Mouse (Mus musculus) neutrophil, adult 5-6 weeks (primary cell): ENCODE data around the gene Ano2. TPM values are rescaled to one million over a fixed set of nuclear protein-coding genes. Genes with fewer than 3 reads are reported as not detected.

ENCODE experiments used
- ATAC-seq: fragments of 151-379, 151-347 bp; 2 replicates; pipeline ENCODE4 v1.8.0; 2017; ENCODE audit warnings: mild to moderate bottlenecking, moderate TSS enrichment; ENCODE audit not compliant: insufficient number of reproducible peaks, poor library complexity, low FRiP score, severe bottlenecking; ENCODE audit errors: extremely low read depth
- total RNA-seq: library from RNA; stranded (forward); fragments of 200-1000 nt; gene quantifications from 2 replicates; pipeline ENCODE4 v1.2.3, GENCODE M21; 2017

The Ano2 gene
- total RNA-seq, 1 experiment from 2014 or later, result not detected

GRCm38 (mm10) chr6:125729986-125730535, 39.8 kb downstream of the Ano2 start:
- ATAC-seq, result no peak

- no peak for ATAC-seq
These were observed 47.5 kb downstream of the Ano2 start for GRCm38 (mm10) chr6:125737511-125738285.

GRCm38 (mm10) chr6:125743203-125744100, 53.2 kb downstream of the Ano2 start:
- no peak for ATAC-seq

GRCm38 (mm10) chr6:125747322-125747930, 57.2 kb downstream of the Ano2 start:
- no peak for ATAC-seq

GRCm38 (mm10) chr6:125748646-125749045, 58.4 kb downstream of the Ano2 start:
- ATAC-seq, result no peak

- ATAC-seq, result no peak
These were observed 72.8 kb downstream of the Ano2 start for GRCm38 (mm10) chr6:125762851-125763519.

- ATAC-seq, result no peak
These were observed 83.0 kb downstream of the Ano2 start for GRCm38 (mm10) chr6:125773256-125773655.

- no peak for ATAC-seq
These were observed 86.1 kb downstream of the Ano2 start for GRCm38 (mm10) chr6:125776291-125776690.

- no peak for ATAC-seq
These were observed 112.7 kb downstream of the Ano2 start for GRCm38 (mm10) chr6:125802954-125803353.

- no peak for ATAC-seq
These were observed 113.3 kb downstream of the Ano2 start for GRCm38 (mm10) chr6:125803364-125804011.

- ATAC-seq, result no peak
These were observed 118.9 kb downstream of the Ano2 start for GRCm38 (mm10) chr6:125808996-125809649.

GRCm38 (mm10) chr6:125811395-125811794, 121.2 kb downstream of the Ano2 start:
- no peak for ATAC-seq

- no peak for ATAC-seq
These were observed 147.9 kb downstream of the Ano2 start for GRCm38 (mm10) chr6:125838121-125838520.

GRCm38 (mm10) chr6:125841284-125841683, 151.1 kb downstream of the Ano2 start:
- ATAC-seq, result no peak

GRCm38 (mm10) chr6:125851196-125851595, 161.0 kb downstream of the Ano2 start:
- no peak for ATAC-seq

GRCm38 (mm10) chr6:125858294-125858693, 168.1 kb downstream of the Ano2 start:
- ATAC-seq, result no peak

GRCm38 (mm10) chr6:125868516-125868915, 178.3 kb downstream of the Ano2 start:
- ATAC-seq, result no peak

GRCm38 (mm10) chr6:125871482-125871881, 181.3 kb downstream of the Ano2 start:
- no peak for ATAC-seq
